Mouse (Mus musculus) WW6 (cell line): ENCODE measurements around the gene Elmo1.
A peak's percentile ranks its signal among the peaks of the same experiment; 100 is the strongest.

Experiments
- DNase-seq: peaks from one replicate; pipeline ENCODE4 v3.0.0-alpha.2; 2013; ENCODE audit warnings: low read depth, low spot score

The Elmo1 gene

DNA sequence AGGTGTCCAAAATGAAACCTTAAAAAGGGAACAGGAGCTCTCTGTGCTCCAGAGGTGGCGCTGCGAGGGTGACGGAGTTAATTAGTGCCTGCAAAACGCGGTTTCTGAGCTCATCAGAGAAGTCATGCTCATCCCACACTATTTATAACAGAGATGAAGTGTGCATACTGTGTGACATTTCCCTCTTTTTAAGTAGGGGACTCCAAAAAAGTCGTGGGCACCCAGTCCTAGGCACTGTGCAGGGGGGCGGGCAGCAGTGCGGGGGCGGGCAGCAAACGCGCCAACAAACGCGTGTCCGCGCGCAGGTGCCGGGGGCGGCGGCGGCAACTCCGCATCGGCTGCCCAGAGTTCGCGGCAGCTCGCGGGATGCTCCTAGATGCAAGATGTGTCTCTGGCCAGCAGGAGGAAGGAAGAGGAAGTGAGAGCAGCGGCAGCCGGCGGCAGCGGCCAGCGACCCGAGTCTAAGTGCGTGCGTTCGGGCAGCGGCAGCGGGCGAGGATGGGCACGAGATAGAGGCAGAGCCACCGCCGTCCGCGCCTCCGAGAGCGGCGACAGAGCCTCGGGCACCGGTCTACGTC lies at the start of gene Elmo1:
TSS of gene Elmo1 (plus strand) at position 464 of the 578 bp plus-strand sequence.
- DNase-seq: peak; percentile 54

GRCm38 (mm10) chr13:20041169-20041830 lies 49.1 kb upstream of the Elmo1 start:
- no peak for DNase-seq

DNA sequence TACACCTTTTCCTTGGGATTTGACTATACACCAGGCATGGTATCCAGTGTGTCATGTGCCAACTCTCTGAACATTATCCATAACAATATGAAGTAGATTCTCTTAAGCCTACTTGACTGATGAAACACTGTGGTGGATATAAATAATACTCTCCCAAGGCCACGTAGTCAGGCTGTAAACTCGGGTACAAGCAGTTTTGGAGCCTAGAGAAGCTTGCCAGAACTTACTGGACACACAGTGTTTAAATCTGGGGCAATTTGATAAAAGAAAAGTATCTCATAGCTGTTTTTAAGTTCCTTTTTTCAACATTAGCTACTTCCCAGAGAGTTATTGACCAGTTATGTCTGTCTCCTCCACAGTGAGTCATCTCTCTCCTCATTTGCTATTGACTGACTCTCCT lies 47.5 kb upstream of the Elmo1 start:
- no peak for DNase-seq

DNA sequence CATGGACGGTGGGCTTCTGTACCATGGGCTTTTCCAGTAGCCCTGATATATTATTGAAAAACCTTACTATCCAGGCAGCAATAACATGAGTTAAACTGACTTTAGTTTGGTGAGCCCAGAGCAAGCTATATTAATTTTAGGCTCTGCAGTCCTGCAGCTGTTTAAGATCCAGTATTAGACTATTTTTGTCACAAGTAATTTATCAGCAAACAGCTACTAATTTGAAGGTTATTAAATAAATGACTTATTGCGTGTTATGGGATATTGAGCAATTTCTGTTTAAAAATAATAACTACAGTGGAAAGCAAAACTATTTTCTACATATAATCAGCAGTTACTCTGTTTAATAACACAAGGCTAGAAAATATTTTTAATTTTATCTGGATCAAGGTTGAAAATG lies 45.0 kb upstream of the Elmo1 start:
- DNase-seq: no peak

DNA sequence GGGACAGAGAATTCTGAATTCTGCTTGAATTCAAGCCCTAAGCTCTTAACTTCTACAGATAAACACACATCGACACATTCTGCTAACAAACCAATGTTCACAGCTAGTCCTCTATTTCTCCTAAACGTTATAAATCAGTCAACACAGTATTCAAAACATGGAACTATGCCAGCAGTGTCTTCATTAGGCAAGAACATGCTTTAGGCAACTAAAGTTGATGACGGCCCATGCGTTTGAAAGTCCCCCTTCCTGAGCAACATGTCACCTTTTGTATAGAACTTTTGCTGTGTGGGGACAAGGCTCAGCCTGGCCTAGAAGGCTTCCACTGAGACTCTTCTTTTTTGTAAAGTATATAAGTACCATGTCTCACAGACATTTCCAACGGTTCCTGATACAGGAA lies 44.6 kb upstream of the Elmo1 start:
- no peak for DNase-seq

GRCm38 (mm10) chr13:20046406-20046805 lies 44.0 kb upstream of the Elmo1 start:
- DNase-seq: no peak

GRCm38 (mm10) chr13:20047926-20048836 lies 42.2 kb upstream of the Elmo1 start:
- DNase-seq: no peak

DNA sequence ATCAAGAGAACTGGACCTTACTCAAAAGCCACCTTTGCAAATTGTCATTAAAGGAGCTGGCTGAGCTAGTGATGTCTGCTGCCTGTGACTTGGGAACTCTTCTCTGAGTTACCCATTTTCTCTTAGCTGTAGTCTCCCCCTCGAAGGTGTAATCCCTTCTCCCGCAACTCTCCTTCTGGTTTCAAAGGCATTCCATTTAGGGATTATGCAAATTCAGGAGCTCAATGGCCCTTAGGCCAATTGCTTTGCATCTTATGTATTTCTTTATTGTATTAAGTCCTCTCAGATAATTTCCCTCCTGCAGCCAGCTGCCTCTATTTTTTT lies 41.6 kb upstream of the Elmo1 start:
- DNase-seq: no peak

DNA sequence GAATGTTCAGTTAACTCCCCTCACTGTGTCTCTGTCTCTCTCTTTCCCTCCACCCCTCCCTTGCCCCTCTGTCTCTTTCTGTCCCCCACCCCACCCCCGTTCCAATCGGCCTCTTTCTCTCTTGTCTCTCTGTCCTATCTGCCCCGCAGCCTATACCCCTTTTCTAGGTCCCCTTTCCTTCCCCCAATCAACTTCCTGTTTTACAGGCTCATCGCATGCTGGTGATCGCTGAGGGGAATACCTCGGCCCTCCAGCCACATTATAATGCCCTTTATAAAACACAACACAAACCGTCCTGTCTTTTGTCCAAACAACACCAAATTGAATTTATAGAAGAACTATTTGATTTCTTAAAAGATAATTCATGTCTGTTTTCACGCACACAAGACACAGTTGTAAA lies 40.7 kb upstream of the Elmo1 start:
- DNase-seq: no peak

- no peak for DNase-seq
Observed at GRCm38 (mm10) chr13:20050149-20050548, 40.2 kb upstream of the Elmo1 start.

DNA sequence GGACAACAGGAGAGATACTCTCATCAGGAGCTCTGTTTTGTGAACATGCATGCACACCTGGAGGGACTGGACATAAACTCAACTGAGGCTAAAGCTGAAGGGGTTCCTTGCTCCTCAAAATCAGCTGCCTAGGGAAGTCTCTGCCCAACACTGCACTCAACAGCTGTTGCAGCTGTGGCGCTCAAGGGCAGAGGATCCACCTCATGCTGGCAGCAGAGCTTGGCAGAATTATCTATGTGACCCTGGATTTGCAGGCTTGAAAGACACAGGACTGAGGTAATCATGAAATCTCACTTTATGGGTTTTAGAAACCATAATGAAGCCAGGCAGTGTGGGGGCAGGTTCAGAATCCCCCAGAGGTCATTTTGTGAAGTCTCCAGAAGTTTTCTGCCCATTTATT lies 32.5 kb upstream of the Elmo1 start:
- no peak for DNase-seq

- DNase-seq: no peak
Observed at GRCm38 (mm10) chr13:20061031-20061430, 29.4 kb upstream of the Elmo1 start.

DNA sequence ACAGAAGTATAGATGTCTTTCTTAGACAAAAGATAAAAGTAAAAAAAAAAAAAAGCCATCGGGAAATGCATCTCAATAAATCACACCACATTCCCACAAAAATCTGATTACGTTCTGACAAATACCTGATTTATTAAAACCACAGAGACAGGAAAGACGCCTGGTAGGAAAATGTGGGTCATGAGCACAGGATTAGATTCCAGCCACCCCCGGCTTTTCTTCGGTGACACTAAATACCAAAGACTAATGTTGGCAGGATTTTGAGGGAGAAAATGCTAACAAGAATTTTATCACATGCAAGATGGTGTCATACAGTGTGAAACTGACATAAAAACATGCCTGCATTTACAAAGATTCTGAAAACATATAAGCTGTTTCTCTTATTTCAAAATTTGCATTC lies 27.1 kb upstream of the Elmo1 start:
- no peak for DNase-seq

DNA sequence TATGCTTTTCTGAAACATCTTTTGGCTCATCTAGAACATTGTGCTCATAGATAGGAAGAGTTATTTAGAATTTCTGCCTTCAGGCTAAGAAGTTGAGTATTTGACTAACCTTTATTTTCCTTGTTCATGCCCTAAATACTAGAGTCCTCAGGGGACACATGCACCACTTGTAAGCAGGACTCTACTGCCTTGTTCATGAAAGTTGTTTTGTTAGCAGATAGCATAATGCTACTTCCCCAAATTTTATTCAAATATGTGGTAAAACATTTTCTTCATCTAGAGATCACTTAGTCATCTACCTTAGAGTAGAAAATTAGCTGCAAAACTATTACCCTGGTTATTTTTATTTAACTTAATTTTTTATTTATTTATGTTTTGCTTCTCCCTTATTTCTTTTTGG lies 18.4 kb upstream of the Elmo1 start:
- DNase-seq: no peak

- DNase-seq: no peak
Observed at GRCm38 (mm10) chr13:20072994-20073393, 17.4 kb upstream of the Elmo1 start.

DNA sequence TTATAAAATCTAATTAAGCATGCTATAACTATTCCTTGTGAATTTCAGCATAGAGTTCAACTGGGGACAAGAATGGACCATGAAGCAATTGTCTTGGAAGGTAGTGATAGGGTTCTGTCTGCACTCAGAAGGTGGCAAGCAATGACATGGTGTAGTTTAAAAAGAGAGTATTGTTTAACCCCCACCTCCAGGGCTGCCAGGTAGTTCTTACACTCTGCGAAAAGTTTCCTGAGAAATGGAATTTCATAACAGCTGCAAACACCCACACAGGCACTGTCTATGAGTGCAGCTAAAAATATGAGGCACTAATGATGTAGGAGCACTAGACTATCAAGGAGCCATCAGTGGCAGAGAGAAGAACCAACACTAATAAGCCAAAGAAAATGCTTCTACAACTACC lies 13.9 kb upstream of the Elmo1 start:
- no peak for DNase-seq

GRCm38 (mm10) chr13:20077237-20077636 lies 13.2 kb upstream of the Elmo1 start:
- no peak for DNase-seq

- DNase-seq: peak; percentile 47
Observed at GRCm38 (mm10) chr13:20090711-20091603, 561 bp downstream of the Elmo1 start.

GRCm38 (mm10) chr13:20091604-20091926 lies 1.2 kb downstream of the Elmo1 start:
- DNase-seq: no peak

DNA sequence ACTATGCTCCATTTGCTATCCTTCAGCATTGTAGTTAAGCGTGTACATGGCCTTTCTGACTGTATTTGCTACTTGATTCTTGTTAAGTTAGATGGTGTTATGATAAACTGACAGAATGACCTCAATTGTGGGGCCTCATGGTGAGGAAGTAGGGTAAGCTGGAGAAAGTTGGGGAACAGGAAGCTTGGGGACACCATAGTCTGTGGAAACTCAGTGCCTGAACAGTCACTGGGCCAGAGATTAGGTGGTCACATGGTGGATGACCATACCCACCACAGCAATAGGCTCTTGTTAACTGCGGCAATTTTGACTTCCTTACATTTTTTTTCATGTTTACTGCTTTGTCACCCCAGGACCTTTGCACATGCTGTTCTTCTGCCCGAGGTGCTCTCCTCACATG lies 1.9 kb downstream of the Elmo1 start:
- DNase-seq: no peak

GRCm38 (mm10) chr13:20093307-20094045 lies 3.1 kb downstream of the Elmo1 start:
- DNase-seq: no peak
